Mouse (Mus musculus) embryonic fibroblast, embryonic 13.5 days (primary cell): ENCODE data around the gene Pigc.

Experiments
- CTCF ChIP-seq: IDR thresholded peaks from 2 replicates; pipeline ENCODE4 v1.5.1; 2011; ENCODE audit warnings: mild to moderate bottlenecking, control low read depth, low read length, moderate library complexity, borderline replicate concordance; ENCODE audit not compliant: insufficient read depth
- POLR2A ChIP-seq: IDR thresholded peaks from 2 replicates; pipeline ENCODE4 v1.6.1; 2011; ENCODE audit warnings: low read depth, mild to moderate bottlenecking, control low read depth, low read length, moderate library complexity

GRCm38 (mm10) chr1:161952599-161952998 is 16.4 kb upstream of the Pigc start:
- TF ChIP-seq POLR2A (no peak), CTCF (no peak)
